In the genomic region with DNA sequence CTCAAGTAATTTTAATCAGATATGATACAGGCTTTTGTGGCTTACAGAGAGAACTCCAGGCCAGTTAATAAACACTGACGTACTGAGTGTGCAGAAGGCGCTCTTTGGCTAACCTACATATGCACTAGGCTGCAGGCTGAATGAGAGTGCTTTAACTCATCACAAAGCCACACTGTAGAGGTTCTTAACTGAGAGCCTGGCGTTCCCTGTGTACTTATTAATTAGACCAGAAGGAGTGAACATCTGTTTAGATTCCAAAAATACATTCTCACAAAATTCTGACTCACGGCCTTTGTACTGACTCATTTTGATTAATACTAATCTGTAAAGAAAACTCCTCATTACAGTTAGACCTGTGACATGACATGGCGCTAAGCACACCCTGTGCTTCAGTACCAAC, we compare ENCODE assay signal across 19 mouse cellular contexts. TPM values are rescaled to one million over a fixed set of nuclear protein-coding genes. Genes with fewer than 3 reads are reported as not detected.
DNase-seq lines count a peak whose midpoint lies in the region; ATAC-seq and TF ChIP-seq lines count a peak whose summit lies in the region.
"Had no signal": no experiment of that assay in that cellular context is flagged by ENCODE, and none has a peak within 500 bp of the region (broad histone marks: within the 10 kb centered on the region; RNA-seq: fewer than 3 reads in every experiment).

No protein-coding gene starts in this region.

- no peak for TF ChIP-seq CTCF in gastrocnemius, adult 2 months (IDR thresholded peaks at IDR 0.05)
- no peak for TF ChIP-seq CTCF in bone marrow macrophage, adult 2 months (IDR thresholded peaks at IDR 0.05; ENCODE audit: low read depth, low read length)
- TF ChIP-seq CTCF in thymus, adult 2 months (IDR thresholded peaks at IDR 0.05; ENCODE audit: borderline replicate concordance, control insufficient read depth, extremely low read depth, insufficient read depth, low read length, poor library complexity) = no peak

- 0 out of 2 replicates have a peak overlapping the region, but pooled peaks have one; percentile 72 for H3K9ac ChIP-seq in liver, embryonic 12.5 days
- no peak overlapping the region for H3K9ac ChIP-seq in liver, embryonic 11.5 days (ENCODE audit: low read depth, low read length)
- H3K9ac ChIP-seq: embryonic facial prominence, embryonic 12.5 days; limb, embryonic 12.5 days; lung, embryonic 15.5 days had no signal

- no peak for ATAC-seq in liver, embryonic 12.5 days
- no peak for ATAC-seq in liver, embryonic 11.5 days (replicated peaks; ENCODE audit: low FRiP score)
- ATAC-seq in megakaryocyte progenitor cell, adult 5-6 weeks (replicated peaks; ENCODE audit: poor library complexity) = peak; percentile 37
- ATAC-seq: activated CD4-positive, CD25-positive, alpha-beta regulatory T cell, adult 4 months; inflammation-experienced regulatory T-cells, adult 6 months had no signal

- H3K4me2 ChIP-seq in liver, embryonic 12.5 days = peak overlapping the region; percentile 75; the same call in 1 of the 2 replicates
- H3K4me2 ChIP-seq in liver, embryonic 11.5 days = no peak overlapping the region
- H3K4me2 ChIP-seq: embryonic facial prominence, embryonic 12.5 days; heart, embryonic 11.5 days; limb, embryonic 12.5 days; lung, embryonic 15.5 days had no signal

- H3K27me3 ChIP-seq in liver, embryonic 12.5 days (replicated peaks) = no peaks in the 10 kb centered on the region
- H3K27me3 ChIP-seq in liver, embryonic 11.5 days (replicated peaks; ENCODE audit: control insufficient read depth, insufficient read depth, low read length) = no peaks in the 10 kb centered on the region
- no peaks in the 10 kb centered on the region for H3K27me3 ChIP-seq in thymus, adult 2 months (ENCODE audit: control insufficient read depth, insufficient read depth, low read length)
- H3K27me3 ChIP-seq: embryonic facial prominence, embryonic 12.5 days; limb, embryonic 12.5 days; lung, embryonic 15.5 days had no signal

- H3K27ac ChIP-seq in gastrocnemius, adult 2 months = peak overlapping the region; percentile 98
- H3K27ac ChIP-seq in liver, embryonic 12.5 days = peak overlapping the region; percentile 99
- no peak overlapping the region for H3K27ac ChIP-seq in liver, embryonic 11.5 days (ENCODE audit: low read depth, low read length)
- H3K27ac ChIP-seq in bone marrow macrophage, adult 2 months (ENCODE audit: insufficient read depth, low read depth, low read length) = peak overlapping the region; percentile 18
- no peak overlapping the region for H3K27ac ChIP-seq in thymus, adult 2 months (ENCODE audit: control insufficient read depth, insufficient read depth, low read length)
- H3K27ac ChIP-seq: embryonic facial prominence, embryonic 12.5 days; limb, embryonic 12.5 days; lung, embryonic 15.5 days had no signal

- no peak for TF ChIP-seq POLR2A in bone marrow macrophage, adult 2 months (IDR thresholded peaks at IDR 0.05; ENCODE audit: borderline replicate concordance, low read depth, low read length)
- TF ChIP-seq POLR2A in thymus, adult 2 months (IDR thresholded peaks at IDR 0.05; ENCODE audit: control insufficient read depth, extremely low read depth, insufficient read depth, low read length, poor library complexity) = no peak

- DNase-seq in gastrocnemius, adult 2 months = peak; percentile 3
- DNase-seq in gastrocnemius, postnatal 10 days = no peak
- DNase-seq in liver, embryonic 11.5 days (ENCODE audit: low spot score) = no peak
- DNase-seq in thymus, adult 2 months = no peak
- no peak for DNase-seq in kidney, adult 8-10 months
- DNase-seq: adrenal gland, postnatal 14 days; B cell, adult 2 months; cerebellum, adult 8-10 months; gastrocnemius, postnatal 25 days; kidney, adult 9 months had no signal

- H3K36me3 ChIP-seq in liver, embryonic 12.5 days = peaks cover 62% of the 10 kb centered on the region
- peaks cover 23% of the 10 kb centered on the region for H3K36me3 ChIP-seq in liver, embryonic 11.5 days (ENCODE audit: control insufficient read depth, insufficient read depth, low read length)
- H3K36me3 ChIP-seq in thymus, adult 2 months (ENCODE audit: control insufficient read depth, insufficient read depth, low read length) = peaks cover 24% of the 10 kb centered on the region

- WGBS in liver, embryonic 12.5 days (ENCODE audit: insufficient replicate concordance) = 80% methylated on average over 5 of the region's 5 CpGs
- 79% methylated on average over 5 of the region's 5 CpGs for WGBS in liver, embryonic 11.5 days
- 98% methylated on average over 5 of the region's 5 CpGs for WGBS in thymus, adult 2 months

- peak overlapping the region; percentile 72; the same call in 1 of the 2 replicates for H3K4me3 ChIP-seq in gastrocnemius, adult 2 months
- no peak overlapping the region for H3K4me3 ChIP-seq in liver, embryonic 12.5 days
- H3K4me3 ChIP-seq in liver, embryonic 11.5 days (ENCODE audit: low read depth, low read length) = no peak overlapping the region
- H3K4me3 ChIP-seq in bone marrow macrophage, adult 2 months (ENCODE audit: insufficient read depth, low read length) = no peak overlapping the region
- no peak overlapping the region for H3K4me3 ChIP-seq in thymus, adult 2 months (ENCODE audit: control insufficient read depth, insufficient read depth, low read length)
- H3K4me3 ChIP-seq: embryonic facial prominence, embryonic 12.5 days; limb, embryonic 12.5 days; lung, embryonic 15.5 days had no signal

- intact Hi-C loops in gastrocnemius, adult 2 months (cut with DNase I) = no loop called here

- peaks cover 71% of the 10 kb centered on the region for H3K4me1 ChIP-seq in liver, embryonic 12.5 days
- peaks cover 43% of the 10 kb centered on the region for H3K4me1 ChIP-seq in liver, embryonic 11.5 days (replicated peaks; ENCODE audit: control insufficient read depth, insufficient read depth, low read length)
- peaks cover 49% of the 10 kb centered on the region for H3K4me1 ChIP-seq in bone marrow macrophage, adult 2 months (ENCODE audit: control insufficient read depth, insufficient read depth, low read length)
- peaks cover 6% of the 10 kb centered on the region for H3K4me1 ChIP-seq in thymus, adult 2 months (replicated peaks; ENCODE audit: control insufficient read depth, insufficient read depth, low read length)
- H3K4me1 ChIP-seq: embryonic facial prominence, embryonic 12.5 days; limb, embryonic 12.5 days had no signal

- no peaks in the 10 kb centered on the region for H3K9me3 ChIP-seq in liver, embryonic 12.5 days (replicated peaks)
- no peaks in the 10 kb centered on the region for H3K9me3 ChIP-seq in liver, embryonic 11.5 days (ENCODE audit: control insufficient read depth, low read length)
- H3K9me3 ChIP-seq: embryonic facial prominence, embryonic 12.5 days; limb, embryonic 12.5 days; lung, embryonic 15.5 days had no signal

RNA-seq across cellular contexts. Expression of a gene that starts 25.8 kb away (rescaled TPM):
- 10 to 100 TPM; 14.3 to 16.7 TPM for total RNA-seq in gastrocnemius, adult 2 months (2021)
- total RNA-seq in gastrocnemius, postnatal 10 days (2021) = 10 to 100 TPM; 15.0 to 19.5 TPM
- 15.4 and 15.7 TPM in 2 replicates for polyA plus RNA-seq in liver, embryonic 12.5 days (2016; fragmentation: Nextera tagmentation; extraction: Ambion mirVana)
- 26.0 and 30.2 TPM in 2 replicates for polyA plus RNA-seq in liver, embryonic 11.5 days (2014; fragmentation: Nextera tagmentation; extraction: Ambion mirVana)
- polyA plus RNA-seq in bone marrow macrophage, adult 2 months (2012; ENCODE audit: insufficient read depth, insufficient read length, missing spikeins) = 57.5 and 57.8 TPM in 2 replicates
- 13.7 and 19.5 TPM in 2 replicates for total RNA-seq in megakaryocyte progenitor cell, adult 5-6 weeks (2015)
- total RNA-seq in megakaryocyte progenitor cell, adult 5-6 weeks (2017) = 5.8 and 6.7 TPM in 2 replicates
- polyA plus RNA-seq in thymus, adult 2 months (2012; rRNA removed) = 42.4 and 48.6 TPM in 2 replicates

Comparison
In these comparisons a context has a peak if more than half of its experiments do, and no peak if none do; other contexts are left out.
1. H3K27ac ChIP-seq: peak in gastrocnemius, adult 2 months (single experiment), liver, embryonic 12.5 days (single experiment) and bone marrow macrophage, adult 2 months (single experiment); none in liver, embryonic 11.5 days (single experiment) and thymus, adult 2 months (single experiment).